Mouse (Mus musculus) MEL (cell line): ENCODE measurements at regions not wholly inside any gene's neighbourhood (a gene's known extent, or its start where the extent isn't known, plus 50 kb on each side); places are given as distances from the start of the nearest gene placed in this dataset.

Source experiments
- CTCF ChIP-seq, 3 experiments: IDR thresholded peaks in 2 of 3; conservative IDR thresholded peaks in 1 of 3; 2 replicates each; pipeline ENCODE4 v1.5.1; 2011 to 2012; ENCODE audit warnings: low read length in 3 of 3, low read depth in 2 of 3, mild to moderate bottlenecking in 2 of 3, improper control_type of control experiment in 1 of 3, inconsistent platforms in 1 of 3, mixed read lengths in 1 of 3, moderate library complexity in 1 of 3; ENCODE audit not compliant: control insufficient read depth in 1 of 3, insufficient read depth in 1 of 3, poor library complexity in 1 of 3, severe bottlenecking in 1 of 3
- NRF1 ChIP-seq: IDR thresholded peaks from 2 replicates; pipeline ENCODE4 v1.6.1; 2014; ENCODE audit warnings: low read depth, mild to moderate bottlenecking, inconsistent platforms, low read length, improper control_type of control experiment, moderate library complexity; ENCODE audit not compliant: poor library complexity, insufficient read depth, severe bottlenecking
- POLR2A ChIP-seq, 2 experiments: IDR thresholded peaks; 2 replicates each; pipeline ENCODE4 v1.6.1; 2011 to 2012; ENCODE audit warnings: low read length in 2 of 2, mild to moderate bottlenecking in 2 of 2, control low read depth in 1 of 2, improper control_type of control experiment in 1 of 2, low read depth in 1 of 2, moderate library complexity in 1 of 2; ENCODE audit not compliant: control insufficient read depth in 1 of 2, insufficient read depth in 1 of 2, poor library complexity in 1 of 2
- POLR2AphosphoS2 ChIP-seq: IDR thresholded peaks from 2 replicates; pipeline ENCODE4 v1.6.1; 2011; ENCODE audit warnings: low read length, improper control_type of control experiment
- TBP ChIP-seq: IDR thresholded peaks from 2 replicates; pipeline ENCODE4 v1.8.0; 2011; ENCODE audit warnings: low read depth, low read length, improper control_type of control experiment
- UBTF ChIP-seq: IDR thresholded peaks from 2 replicates; pipeline ENCODE4 v1.6.1; 2012; ENCODE audit warnings: low read depth, mild to moderate bottlenecking, inconsistent platforms, low read length, improper control_type of control experiment, moderate library complexity, borderline replicate concordance; ENCODE audit not compliant: insufficient read depth

DNA sequence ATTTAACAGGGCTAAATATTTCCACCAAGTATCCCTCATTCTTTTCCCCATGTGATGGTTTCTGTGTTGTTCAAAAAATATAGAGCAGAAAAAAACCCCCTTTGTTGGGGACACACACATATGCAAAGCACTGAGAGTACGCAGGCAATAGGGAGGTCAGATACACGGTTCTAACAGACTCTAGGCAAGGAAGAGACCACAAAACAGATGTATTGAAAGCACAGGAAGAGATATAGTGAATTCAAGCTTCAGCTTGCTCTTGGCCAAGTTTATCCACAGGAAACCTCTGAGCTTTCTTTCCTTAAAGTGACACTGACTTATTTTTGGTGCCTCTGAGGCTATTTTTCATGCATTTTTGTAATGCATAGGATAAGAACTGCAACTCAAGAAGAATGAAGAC lies 157.7 kb downstream of the Pih1d3 start:
- TF ChIP-seq POLR2A (IDR thresholded peaks at IDR 0.05; ENCODE audit: control insufficient read depth in 1 of 2, insufficient read depth in 1 of 2, low read depth in 1 of 2, low read length in 2 of 2, poor library complexity in 1 of 2) = no peak
- no peak for TF ChIP-seq NRF1
- TF ChIP-seq POLR2AphosphoS2 = no peak
- TF ChIP-seq CTCF (IDR thresholded peaks at IDR 0.05 in 2 of 3, conservative IDR thresholded peaks at IDR 0.05 in 1 of 3; ENCODE audit: control insufficient read depth in 1 of 3, insufficient read depth in 1 of 3, low read depth in 2 of 3, low read length in 3 of 3, poor library complexity in 1 of 3, severe bottlenecking in 1 of 3) = no peak
- TF ChIP-seq TBP = no peak
- no peak for TF ChIP-seq UBTF
